In the genomic region with DNA sequence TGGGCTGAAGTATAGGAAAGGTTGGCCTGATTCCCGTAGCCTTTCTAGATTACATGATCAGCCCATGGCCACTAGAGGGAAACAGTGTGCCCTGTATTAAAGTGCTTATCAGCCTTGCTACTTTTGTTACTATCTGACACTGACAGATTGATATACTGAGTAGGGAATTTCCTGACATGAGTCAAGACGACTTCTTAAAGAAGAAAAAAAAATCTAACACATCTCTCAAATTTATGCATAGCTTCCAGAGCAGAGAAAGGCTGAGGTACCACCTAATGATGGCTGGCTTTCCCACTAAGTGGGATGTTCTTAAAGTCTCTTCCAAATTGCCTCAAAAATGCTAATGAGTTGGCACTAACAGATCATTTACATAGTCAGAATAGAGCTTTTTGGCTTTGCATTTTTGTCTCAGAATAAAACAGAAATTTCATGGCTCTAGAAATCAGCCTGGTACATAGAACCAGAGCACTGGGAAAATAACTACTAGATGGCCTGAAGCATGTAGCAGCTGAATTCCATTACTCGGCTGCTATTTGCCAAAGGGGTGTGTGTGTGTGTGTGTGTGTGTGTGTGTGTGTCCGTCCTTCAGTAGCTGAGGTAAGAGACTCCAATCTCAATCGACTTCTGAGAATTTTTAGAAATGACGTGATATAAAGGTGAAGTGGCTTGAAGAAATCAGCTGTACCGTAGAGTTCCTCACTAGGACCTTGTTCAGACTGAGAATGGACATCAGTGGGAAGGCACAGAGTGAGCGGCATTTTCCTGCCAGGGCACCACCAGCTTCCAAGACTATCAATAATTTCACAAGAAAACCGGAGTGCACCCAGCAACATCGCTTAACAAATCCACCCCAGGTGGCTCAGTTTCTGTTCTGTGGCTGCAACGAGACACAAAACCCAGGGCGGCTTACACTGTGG, we compare ENCODE assay signal across 8 mouse cellular contexts.
DNase-seq lines count a peak whose midpoint lies in the region; TF ChIP-seq lines count a peak whose summit lies in the region.

No protein-coding gene starts in this region.

- intact Hi-C loops in gastrocnemius, postnatal 36 days (cut with DNase I), result loop anchor here (2.0 kb wide), 1 partner anchor 50 kb away; no protein-coding TSS in a partner anchor

- DNase-seq in gastrocnemius, postnatal 10 days, result peak; percentile 25
- DNase-seq in gastrocnemius, postnatal 36 days, result no peak
- peak; percentile 17 for DNase-seq in thymus, adult 2 months
- DNase-seq in thymus, adult 18-20 months, result no peak
- DNase-seq in kidney, postnatal 36 days, result peak; percentile 62 to 64
- DNase-seq in naive thymus-derived CD4-positive, alpha-beta T cell, adult 2 months (ENCODE audit: low read depth), result peak; percentile 35
- no peak for DNase-seq in spleen, postnatal 36 days (ENCODE audit: low spot score in 2 of 2)

- WGBS in thymus, adult 2 months, result 82% methylated on average over 12 of the region's 12 CpGs

- no peaks in the 10 kb centered on the region for H3K4me1 ChIP-seq in thymus, adult 2 months (replicated peaks; ENCODE audit: control insufficient read depth, insufficient read depth, low read length)
- H3K4me1 ChIP-seq in cortical plate, adult 2 months (ENCODE audit: control insufficient read depth, insufficient read depth, low read length), result peaks cover 3% of the 10 kb centered on the region; the same call in 1 of the 2 replicates

- no peaks in the 10 kb centered on the region for H3K27me3 ChIP-seq in thymus, adult 2 months (ENCODE audit: control insufficient read depth, insufficient read depth, low read length)

- H3K27ac ChIP-seq in thymus, adult 2 months (ENCODE audit: control insufficient read depth, insufficient read depth, low read length), result no peak overlapping the region
- H3K27ac ChIP-seq in cortical plate, adult 2 months (ENCODE audit: insufficient read depth, low read length), result peak overlapping the region; percentile 53; the same call in 1 of the 2 replicates

- H3K4me3 ChIP-seq in thymus, adult 2 months (ENCODE audit: control insufficient read depth, insufficient read depth, low read length), result no peak overlapping the region
- H3K4me3 ChIP-seq in cortical plate, adult 2 months (ENCODE audit: insufficient read depth, low read length), result no peak overlapping the region

- TF ChIP-seq POLR2A in thymus, adult 2 months (IDR thresholded peaks at IDR 0.05; ENCODE audit: control insufficient read depth, extremely low read depth, insufficient read depth, low read length, poor library complexity), result no peak
- TF ChIP-seq POLR2A in cortical plate, adult 2 months (IDR thresholded peaks at IDR 0.05; ENCODE audit: extremely low read depth, insufficient read depth, low read length), result no peak

- no peaks in the 10 kb centered on the region for H3K36me3 ChIP-seq in thymus, adult 2 months (ENCODE audit: control insufficient read depth, insufficient read depth, low read length)

- TF ChIP-seq CTCF in thymus, adult 2 months (IDR thresholded peaks at IDR 0.05; ENCODE audit: borderline replicate concordance, control insufficient read depth, extremely low read depth, insufficient read depth, low read length, poor library complexity), result no peak
- peak; percentile 47 for TF ChIP-seq CTCF in cortical plate, adult 2 months (IDR thresholded peaks at IDR 0.05; ENCODE audit: extremely low read depth, insufficient read depth, low read length)

Comparison
In these comparisons a context has a peak if more than half of its experiments do, and no peak if none do; other contexts are left out.
1. DNase-seq: peak in gastrocnemius, postnatal 10 days (single experiment), thymus, adult 2 months (single experiment), kidney, postnatal 36 days (2 of 2) and naive thymus-derived CD4-positive, alpha-beta T cell, adult 2 months (single experiment); none in gastrocnemius, postnatal 36 days (0 of 2), thymus, adult 18-20 months (0 of 2) and spleen, postnatal 36 days (0 of 2).